ENCODE assay signal across 8 mouse cellular contexts in genomic region chr7:110287476-110288071, GRCm38 (mm10).
A peak's percentile ranks its signal among the peaks of the same experiment; 100 is the strongest.
DNase-seq lines count a peak whose midpoint lies in the region; ATAC-seq and TF ChIP-seq lines count a peak whose summit lies in the region.

No protein-coding gene starts in this region.

- H3K36me3 ChIP-seq in heart, embryonic 15.5 days = peaks cover 4% of the 10 kb centered on the region; the same call in 1 of the 2 replicates
- no peaks in the 10 kb centered on the region for H3K36me3 ChIP-seq in liver, embryonic 16.5 days (ENCODE audit: control insufficient read depth, insufficient read depth)

- H3K27me3 ChIP-seq in heart, embryonic 15.5 days = no peaks in the 10 kb centered on the region
- no peaks in the 10 kb centered on the region for H3K27me3 ChIP-seq in liver, embryonic 16.5 days (ENCODE audit: control insufficient read depth, insufficient read depth, low read depth, low read length)

- peak; percentile 34 for ATAC-seq in heart, embryonic 15.5 days (replicated peaks; ENCODE audit: insufficient number of reproducible peaks, insufficient read depth, low FRiP score, low read depth)
- ATAC-seq in liver, embryonic 16.5 days (ENCODE audit: low read depth) = peak; percentile 47

- peak overlapping the region; percentile 38; the same call in 1 of the 2 replicates for H3K4me2 ChIP-seq in heart, embryonic 15.5 days
- H3K4me2 ChIP-seq in liver, embryonic 16.5 days (ENCODE audit: low read depth, low read length) = no peak overlapping the region

- 0 out of 2 replicates have a peak overlapping the region, but pooled peaks have one; percentile 12 for H3K9ac ChIP-seq in heart, embryonic 15.5 days
- no peak overlapping the region for H3K9ac ChIP-seq in liver, embryonic 16.5 days (ENCODE audit: low read depth, low read length)

- TF ChIP-seq POLR2A in lung, adult 2 months (IDR thresholded peaks at IDR 0.05; ENCODE audit: borderline replicate concordance, extremely low read depth, low read depth, low read length) = no peak

- no peaks in the 10 kb centered on the region for H3K9me3 ChIP-seq in heart, embryonic 15.5 days (replicated peaks)
- no peaks in the 10 kb centered on the region for H3K9me3 ChIP-seq in liver, embryonic 16.5 days (replicated peaks; ENCODE audit: control insufficient read depth, low read length)

- peak; percentile 41 to 48 for DNase-seq in cerebellum, postnatal 10 days
- no peak for DNase-seq in cerebellum, adult 8-10 months
- peak; percentile 65 for DNase-seq in lung, postnatal 10 days
- DNase-seq in lung, adult 2 months = no peak
- no peak for DNase-seq in right cerebral cortex, postnatal 36 days (ENCODE audit: low spot score in 2 of 2)
- DNase-seq in c-Kit-positive CD71-positive TER-119-positive erythroid progenitor cells, embryonic 14.5 days (ENCODE audit: low spot score) = no peak

- TF ChIP-seq CTCF in lung, adult 2 months (IDR thresholded peaks at IDR 0.05; ENCODE audit: insufficient read depth, low read length) = no peak

- 64% methylated on average over 8 of the region's 8 CpGs for WGBS in lung, adult 2 months
- 33% methylated on average over 8 of the region's 8 CpGs for WGBS in heart, embryonic 15.5 days
- 38% methylated on average over 8 of the region's 8 CpGs for WGBS in liver, embryonic 16.5 days (ENCODE audit: insufficient replicate concordance)

- H3K27ac ChIP-seq in heart, embryonic 15.5 days = peak overlapping the region; percentile 81
- H3K27ac ChIP-seq in liver, embryonic 16.5 days (ENCODE audit: low read length) = no peak overlapping the region

- no peak overlapping the region for H3K4me3 ChIP-seq in lung, adult 2 months (replicated peaks; ENCODE audit: extremely low read depth, low read depth, low read length)
- no peak overlapping the region for H3K4me3 ChIP-seq in heart, embryonic 15.5 days
- no peak overlapping the region for H3K4me3 ChIP-seq in liver, embryonic 16.5 days (ENCODE audit: low read depth, low read length)

- H3K4me1 ChIP-seq in lung, adult 2 months (ENCODE audit: control insufficient read depth, insufficient read depth, low read length) = peaks cover 7% of the 10 kb centered on the region; the same call in 1 of the 2 replicates
- H3K4me1 ChIP-seq in heart, embryonic 15.5 days (replicated peaks) = peaks cover 27% of the 10 kb centered on the region
- no peaks in the 10 kb centered on the region for H3K4me1 ChIP-seq in liver, embryonic 16.5 days (ENCODE audit: control insufficient read depth, low read depth, low read length)

Comparison
In these comparisons a context has a peak if more than half of its experiments do, and no peak if none do; other contexts are left out.
1. DNase-seq: peak in cerebellum, postnatal 10 days (2 of 2) and lung, postnatal 10 days (single experiment); none in cerebellum, adult 8-10 months (single experiment), lung, adult 2 months (single experiment), right cerebral cortex, postnatal 36 days (0 of 2) and c-Kit-positive CD71-positive TER-119-positive erythroid progenitor cells, embryonic 14.5 days (single experiment).